In the genomic region with DNA sequence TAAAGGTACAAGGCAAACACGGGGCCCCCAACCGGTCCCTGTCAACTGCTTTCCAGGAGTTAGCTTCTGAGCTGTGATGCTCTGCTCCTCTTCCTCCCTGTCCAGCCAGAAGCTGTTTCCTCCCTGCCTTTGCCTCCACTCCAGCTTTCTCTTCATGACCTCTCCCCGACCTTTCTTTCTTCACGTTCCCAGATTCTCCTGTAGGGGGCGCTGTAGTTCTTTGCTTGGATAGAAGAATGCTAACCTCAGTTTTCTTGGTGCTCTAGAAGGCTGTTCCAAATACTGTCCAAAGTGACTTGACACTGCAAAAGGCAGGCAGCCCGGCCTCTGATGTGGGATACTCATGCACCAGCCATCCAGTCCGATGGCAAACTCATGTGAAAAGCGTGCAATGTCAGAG, we compare ENCODE assay signal across 7 mouse cellular contexts.
DNase-seq lines count a peak whose midpoint lies in the region; ATAC-seq and TF ChIP-seq lines count a peak whose summit lies in the region.

No protein-coding gene starts in this region.

- no peak overlapping the region for H3K4me2 ChIP-seq in lung, embryonic 14.5 days

- peak; percentile 25 for DNase-seq in CD4-positive helper T cell, adult 2 months (ENCODE audit: low read depth, low spot score)
- peak; percentile 41 for DNase-seq in MEL-GATA-1-ER (ENCODE audit: extremely low read depth, low read depth)
- peak; percentile 36 for DNase-seq in cerebellum, adult 9-11 months
- peak; percentile 84 for DNase-seq in layer of hippocampus, adult 11-12 months (ENCODE audit: low spot score)
- peak; percentile 90 for DNase-seq in lung, embryonic 14.5 days
- DNase-seq in right cerebral cortex, postnatal 25 days: peak; percentile 42

- no peaks in the 10 kb centered on the region for H3K4me1 ChIP-seq in lung, embryonic 14.5 days (ENCODE audit: insufficient read depth)

- peak; percentile 74 for ATAC-seq in granulocyte monocyte progenitor cell, adult 5-6 weeks (replicated peaks; ENCODE audit: poor library complexity, severe bottlenecking)
- ATAC-seq in lung, embryonic 14.5 days (ENCODE audit: insufficient read depth): no peak

- no peaks in the 10 kb centered on the region for H3K36me3 ChIP-seq in lung, embryonic 14.5 days (ENCODE audit: insufficient read depth)

- peak; percentile 87 for TF ChIP-seq CTCF in lung, embryonic 14.5 days (IDR thresholded peaks at IDR 0.05; ENCODE audit: low read depth)

- H3K27ac ChIP-seq in lung, embryonic 14.5 days (ENCODE audit: low read depth): no peak overlapping the region

- no peaks in the 10 kb centered on the region for H3K27me3 ChIP-seq in lung, embryonic 14.5 days (ENCODE audit: insufficient read depth, low read length)

- no peak overlapping the region for H3K4me3 ChIP-seq in lung, embryonic 14.5 days (ENCODE audit: low read depth, low read length)

- no peak overlapping the region for H3K9ac ChIP-seq in lung, embryonic 14.5 days

- H3K9me3 ChIP-seq in lung, embryonic 14.5 days (ENCODE audit: low read depth, low read length): no peaks in the 10 kb centered on the region

- WGBS in lung, embryonic 14.5 days: 25% methylated on average over 8 of the region's 8 CpGs

Comparison
In these comparisons a context has a peak if more than half of its experiments do, and no peak if none do; other contexts are left out.
1. DNase-seq: peak in every context shown above with its lines; median percentile 90 in lung, embryonic 14.5 days; 84 in layer of hippocampus, adult 11-12 months; 42 in right cerebral cortex, postnatal 25 days; 41 in MEL-GATA-1-ER; 36 in cerebellum, adult 9-11 months; 25 in CD4-positive helper T cell, adult 2 months.